Mouse (Mus musculus) lung, postnatal 0 days (tissue): ENCODE measurements around the gene Tiam2.

ENCODE experiments used
- CTCF ChIP-seq: IDR thresholded peaks from 2 replicates; pipeline ENCODE4 v1.5.1; 2016; ENCODE audit warnings: antibody characterized with exemption, mild to moderate bottlenecking
- EP300 ChIP-seq: IDR thresholded peaks from 2 replicates; pipeline ENCODE4 v1.6.1; 2016; ENCODE audit warnings: antibody characterized with exemption, mild to moderate bottlenecking, control low read depth

DNA sequence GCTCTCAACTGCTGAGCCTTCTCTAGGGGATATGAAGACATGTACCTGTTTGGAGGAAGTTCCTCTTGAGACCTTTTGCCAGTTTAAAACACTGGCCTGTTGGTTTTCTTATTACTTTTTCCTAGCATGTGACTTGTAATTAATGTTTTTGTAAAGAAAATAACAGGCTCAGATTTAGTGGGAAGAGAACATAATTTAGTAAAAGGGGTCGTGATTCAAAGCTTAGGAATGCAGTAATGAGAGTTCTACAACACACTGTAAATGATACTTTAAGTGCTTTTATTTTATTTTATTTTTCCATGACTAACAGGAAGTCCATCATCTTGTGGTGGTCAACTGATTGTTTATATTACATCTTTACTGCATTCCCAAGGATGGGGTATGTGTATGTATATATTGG lies 42.0 kb downstream of the Tiam2 start:
- TF ChIP-seq CTCF: no peak
- TF ChIP-seq EP300: no peak
